Mouse (Mus musculus): ENCODE data around the gene Slc18b1. TPM values are rescaled to one million over a fixed set of nuclear protein-coding genes. Genes with fewer than 3 reads are reported as not detected.
A peak's percentile ranks its signal among the peaks of the same experiment; 100 is the strongest.
"Not testable (repeated sequence)": the region's sequence is repeated elsewhere in the genome, so short reads cannot be mapped to it uniquely, and the experiment has no call there.

Slc18b1 gene
- polyA plus RNA-seq (2016; fragmentation: Nextera tagmentation; extraction: Ambion mirVana): 13.4 and 15.2 TPM in 2 replicates

DNA sequence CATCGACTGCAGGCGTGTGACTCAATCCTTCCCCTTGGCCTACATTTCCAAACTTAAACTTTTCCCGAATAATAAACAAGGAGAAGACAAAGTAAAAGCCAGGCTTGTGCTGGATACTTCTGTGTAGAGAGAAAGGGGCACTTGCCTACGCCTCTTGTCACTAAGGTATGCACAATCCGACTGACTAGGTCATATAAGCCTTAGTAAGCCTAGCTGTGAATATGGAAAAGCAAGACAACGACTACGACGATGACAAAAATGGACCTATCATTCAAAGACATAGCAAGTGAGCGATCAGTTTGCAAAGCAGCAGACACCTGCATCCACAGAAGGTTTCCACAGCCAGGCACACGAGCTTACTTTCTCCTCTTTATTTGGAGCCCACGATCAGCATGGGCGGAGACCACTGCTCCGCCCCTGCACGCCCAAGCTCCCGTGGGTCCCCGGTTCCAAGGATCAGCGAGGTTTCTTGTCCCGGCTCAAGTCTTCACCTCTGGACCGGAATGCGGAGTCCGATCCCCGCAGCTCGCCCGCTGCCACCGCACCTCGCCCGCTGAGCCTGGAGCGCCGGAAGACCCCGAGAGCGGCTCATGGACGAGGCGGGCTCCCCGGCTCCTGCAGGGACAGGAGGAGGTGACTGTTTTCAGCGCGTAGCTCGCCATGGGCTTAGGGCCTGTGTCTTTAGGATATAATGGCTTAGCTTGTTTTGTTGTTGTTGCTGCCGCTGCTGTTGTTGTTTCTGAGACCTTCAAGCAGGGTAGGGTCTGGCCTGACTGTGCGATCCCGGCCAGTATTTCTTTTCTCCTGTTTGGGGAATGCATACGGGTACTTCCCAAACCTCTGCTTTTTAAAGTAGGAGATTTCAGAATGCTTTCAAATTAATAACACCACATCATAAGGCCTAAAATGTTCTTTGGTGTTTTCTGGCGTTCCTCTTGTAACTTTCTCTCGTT is at the start of gene Slc18b1:
Gene Slc18b1 (plus strand): TSS at position 436 of the 953 bp plus-strand sequence.
- peak within 1 kb of the TSS; percentile 68 for H3K4me3 ChIP-seq (replicated peaks)
- peak within 1 kb of the TSS; percentile 73; the same call in 1 of the 2 replicates for H3K27ac ChIP-seq
- H3K27me3 ChIP-seq: no peaks in the 10 kb centered on the region
- no peaks in the 10 kb centered on the region for H3K9me3 ChIP-seq
- peaks cover 17% of the 10 kb centered on the region for H3K4me1 ChIP-seq (replicated peaks)
- WGBS: 6% methylated on average over 43 of the region's 43 CpGs
- peak within 1 kb of the TSS; percentile 69 for H3K4me2 ChIP-seq
- peak within 1 kb of the TSS; percentile 79 for H3K9ac ChIP-seq (replicated peaks)
- ATAC-seq (ENCODE audit: insufficient number of reproducible peaks, insufficient read depth, low FRiP score, low TSS enrichment, low read depth): peak; percentile 34; the same call in 1 of the 2 replicates
- peaks cover 20% of the 10 kb centered on the region for H3K36me3 ChIP-seq

DNA sequence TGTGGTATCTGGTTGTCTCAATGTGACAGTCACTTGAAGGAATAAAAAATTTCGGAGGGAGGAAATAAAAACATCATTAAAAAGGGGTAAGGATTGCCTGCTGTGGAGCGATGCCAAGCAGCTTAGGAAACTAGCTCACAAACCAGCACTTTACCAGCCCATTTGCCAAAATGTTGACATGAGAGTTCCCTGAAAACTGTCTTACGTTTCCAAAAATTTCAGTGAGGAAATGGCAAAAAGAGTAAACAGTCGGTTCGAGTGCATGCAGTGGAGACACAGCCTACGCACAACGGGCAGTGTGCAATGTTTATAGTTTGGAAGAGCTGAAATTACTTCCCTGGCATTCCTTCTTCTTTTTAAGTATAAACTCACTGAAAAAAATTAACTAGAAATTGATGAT is 42.6 kb upstream of the Slc18b1 start:
- Histone ChIP-seq H3K4me1 (replicated peaks) (peaks cover 15% of the 10 kb centered on the region; the same call in 1 of the 2 replicates), H3K27ac (no peak overlapping the region), H3K9me3 (no peaks in the 10 kb centered on the region), H3K36me3 (no peaks in the 10 kb centered on the region), H3K9ac (replicated peaks) (no peak overlapping the region), H3K4me3 (replicated peaks) (no peak overlapping the region), H3K4me2 (no peak overlapping the region), H3K27me3 (no peaks in the 10 kb centered on the region)
- WGBS: 48% methylated on average over 7 of the region's 7 CpGs
- no peak for ATAC-seq (ENCODE audit: insufficient number of reproducible peaks, insufficient read depth, low FRiP score, low TSS enrichment, low read depth)

DNA sequence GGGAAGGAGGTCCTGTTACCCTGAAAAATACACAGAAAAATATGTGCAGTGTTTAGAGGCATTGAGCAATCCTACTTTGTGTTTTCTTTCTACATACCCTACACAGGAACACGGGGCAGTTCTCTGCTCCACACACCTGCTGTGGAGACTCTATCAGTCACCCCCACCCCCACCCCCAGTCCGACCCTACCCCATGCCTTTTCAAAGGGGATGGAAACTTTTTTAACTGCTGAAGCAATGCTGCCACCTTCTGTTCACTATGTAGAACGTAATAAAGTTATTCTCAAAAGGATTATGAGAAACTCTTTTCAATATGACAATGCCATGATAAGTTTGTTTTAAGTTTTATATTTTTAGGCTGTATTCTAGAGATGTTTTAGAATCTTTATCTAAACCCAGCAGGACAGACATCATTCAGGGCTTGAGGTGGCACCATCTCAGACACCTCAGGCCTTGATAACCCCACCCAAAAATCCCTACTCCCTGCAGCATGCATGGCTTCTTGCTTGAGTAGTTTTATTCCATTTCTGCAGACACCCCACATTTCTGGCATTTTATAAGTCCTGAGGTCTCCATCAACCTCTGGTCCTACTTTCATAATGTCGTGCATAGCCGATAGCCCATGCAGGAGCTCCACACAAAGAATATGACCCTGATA is 19.4 kb upstream of the Slc18b1 start:
- Histone ChIP-seq H3K4me3 (replicated peaks) (no peak overlapping the region), H3K4me2 (no peak overlapping the region), H3K4me1 (replicated peaks) (no peaks in the 10 kb centered on the region; the same call in 1 of the 2 replicates), H3K27ac (no peak overlapping the region), H3K9me3 (no peaks in the 10 kb centered on the region), H3K36me3 (peaks cover 15% of the 10 kb centered on the region; the same call in 1 of the 2 replicates), H3K27me3 (no peaks in the 10 kb centered on the region), H3K9ac (replicated peaks) (no peak overlapping the region)
- peak; percentile 73; the same call in 1 of the 2 replicates for ATAC-seq (ENCODE audit: insufficient number of reproducible peaks, insufficient read depth, low FRiP score, low TSS enrichment, low read depth)
- 31% methylated on average over 5 of the region's 5 CpGs for WGBS

GRCm38 (mm10) chr10:23780539-23781275 is 16.1 kb upstream of the Slc18b1 start:
- H3K4me3 ChIP-seq (replicated peaks): no peak overlapping the region
- 87% methylated on average over 6 of the region's 6 CpGs for WGBS
- H3K9ac ChIP-seq (replicated peaks): no peak overlapping the region
- ATAC-seq (ENCODE audit: insufficient number of reproducible peaks, insufficient read depth, low FRiP score, low TSS enrichment, low read depth): no peak
- H3K4me1 ChIP-seq (replicated peaks): peaks cover 11% of the 10 kb centered on the region
- no peak overlapping the region for H3K27ac ChIP-seq
- no peaks in the 10 kb centered on the region for H3K27me3 ChIP-seq
- no peaks in the 10 kb centered on the region for H3K9me3 ChIP-seq
- no peak overlapping the region for H3K4me2 ChIP-seq
- H3K36me3 ChIP-seq: peaks cover 45% of the 10 kb centered on the region

DNA sequence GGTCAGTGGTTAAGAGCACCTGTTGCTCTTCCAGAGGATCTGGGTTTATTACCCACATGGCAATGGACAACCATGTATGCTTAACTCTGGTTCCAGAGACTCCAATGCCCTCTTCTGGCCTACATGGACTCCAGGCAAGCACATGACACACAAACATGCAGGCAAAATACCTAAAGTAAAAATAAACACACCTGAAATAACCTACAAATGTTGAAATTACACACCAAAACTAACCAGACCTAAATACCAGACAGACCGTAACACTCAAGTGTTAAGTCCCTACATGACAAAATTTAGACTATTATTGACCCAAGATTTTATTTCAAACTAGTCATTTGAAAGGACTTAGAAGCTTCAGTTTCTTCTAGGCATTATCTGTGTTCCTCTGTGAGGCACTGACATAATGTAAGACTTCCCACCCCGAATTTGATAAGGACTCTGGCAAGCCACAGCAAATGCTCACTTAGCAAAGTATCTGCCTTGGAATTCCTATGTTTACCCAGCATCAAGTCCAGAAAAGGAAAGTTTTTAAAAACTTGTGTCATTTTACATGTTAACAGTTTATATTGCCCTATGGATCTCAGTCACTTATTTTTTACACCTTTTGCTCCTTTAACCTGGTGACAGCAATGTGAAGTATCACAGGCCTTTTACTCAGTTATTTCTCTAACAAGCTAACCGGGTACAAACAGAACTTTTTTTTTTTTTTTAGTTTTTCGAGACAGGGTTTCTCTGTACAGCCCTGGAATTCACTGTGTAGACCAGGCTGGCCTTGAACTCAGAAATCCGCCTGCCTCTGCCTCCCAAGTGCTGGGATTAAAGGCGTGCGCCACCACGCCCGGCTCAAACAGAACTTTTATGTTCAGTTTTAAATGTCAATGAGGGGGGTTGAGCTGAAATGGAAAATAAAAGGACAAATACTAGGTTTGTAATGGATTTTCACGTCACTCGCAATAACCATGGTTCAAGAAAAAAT is 14.7 kb upstream of the Slc18b1 start:
- Histone ChIP-seq H3K9me3 (no peaks in the 10 kb centered on the region), H3K4me1 (replicated peaks) (peaks cover 18% of the 10 kb centered on the region), H3K4me2 (no peak overlapping the region), H3K4me3 (replicated peaks) (no peak overlapping the region), H3K9ac (replicated peaks) (no peak overlapping the region), H3K36me3 (peaks cover 48% of the 10 kb centered on the region), H3K27me3 (no peaks in the 10 kb centered on the region), H3K27ac (no peak overlapping the region)
- 80% methylated on average over 11 of the region's 11 CpGs for WGBS
- no peak for ATAC-seq (ENCODE audit: insufficient number of reproducible peaks, insufficient read depth, low FRiP score, low TSS enrichment, low read depth)

DNA sequence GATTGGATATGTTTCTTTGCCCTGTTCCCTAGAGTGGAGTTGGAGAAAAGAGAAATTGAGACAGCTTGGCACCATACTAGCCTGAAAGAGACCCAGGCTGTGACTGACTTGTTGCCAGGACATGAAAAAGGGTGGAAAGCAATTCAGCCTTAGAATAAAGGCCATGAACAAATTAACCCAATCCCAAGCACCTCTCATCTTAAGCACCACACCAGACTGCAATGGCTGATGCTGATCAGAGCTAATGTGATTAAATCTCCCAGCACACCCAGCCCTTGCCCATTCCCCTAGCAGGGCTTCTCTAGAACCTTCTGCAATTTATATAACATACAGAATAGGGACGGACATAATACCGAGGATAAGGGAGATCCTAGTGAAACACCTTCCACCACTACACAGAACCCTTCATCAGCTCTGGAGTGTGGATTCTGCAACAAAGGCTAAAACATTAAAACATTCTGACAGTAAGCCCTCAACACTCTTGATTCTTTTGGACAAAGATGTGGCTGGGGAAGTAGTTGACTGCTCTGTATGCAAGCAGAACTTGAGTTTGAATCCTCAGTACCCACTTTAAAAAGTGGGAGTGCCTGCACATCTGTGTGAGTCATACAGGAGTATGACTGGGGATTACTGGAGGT is 13.8 kb upstream of the Slc18b1 start:
- peaks cover 19% of the 10 kb centered on the region for H3K4me1 ChIP-seq (replicated peaks)
- H3K9ac ChIP-seq (replicated peaks): no peak overlapping the region
- no peak overlapping the region for H3K27ac ChIP-seq
- WGBS: 37% methylated on average over 2 of the region's 2 CpGs
- ATAC-seq (ENCODE audit: insufficient number of reproducible peaks, insufficient read depth, low FRiP score, low TSS enrichment, low read depth): no peak
- peaks cover 48% of the 10 kb centered on the region for H3K36me3 ChIP-seq
- no peak overlapping the region for H3K4me3 ChIP-seq (replicated peaks)
- no peaks in the 10 kb centered on the region for H3K27me3 ChIP-seq
- no peaks in the 10 kb centered on the region for H3K9me3 ChIP-seq
- H3K4me2 ChIP-seq: no peak overlapping the region

GRCm38 (mm10) chr10:23783493-23783884 is 13.3 kb upstream of the Slc18b1 start:
- no peaks in the 10 kb centered on the region for H3K9me3 ChIP-seq
- no peak overlapping the region for H3K9ac ChIP-seq (replicated peaks)
- WGBS: 20% methylated on average over 2 of the region's 2 CpGs
- H3K27ac ChIP-seq: no peak overlapping the region
- H3K4me2 ChIP-seq: no peak overlapping the region
- no peak for ATAC-seq (ENCODE audit: insufficient number of reproducible peaks, insufficient read depth, low FRiP score, low TSS enrichment, low read depth)
- H3K36me3 ChIP-seq: peaks cover 48% of the 10 kb centered on the region
- no peaks in the 10 kb centered on the region for H3K27me3 ChIP-seq
- peaks cover 24% of the 10 kb centered on the region for H3K4me1 ChIP-seq (replicated peaks)
- no peak overlapping the region for H3K4me3 ChIP-seq (replicated peaks)

- no peak overlapping the region for H3K4me3 ChIP-seq (replicated peaks)
- H3K36me3 ChIP-seq: peaks cover 48% of the 10 kb centered on the region
- no peaks in the 10 kb centered on the region for H3K27me3 ChIP-seq
- no peaks in the 10 kb centered on the region for H3K9me3 ChIP-seq
- 0 out of 2 replicates have a peak overlapping the region, but pooled peaks have one; percentile 17 for H3K27ac ChIP-seq
- H3K9ac ChIP-seq (replicated peaks): peak overlapping the region; percentile 23; the same call in 1 of the 2 replicates
- H3K4me1 ChIP-seq (replicated peaks): peaks cover 26% of the 10 kb centered on the region
- no peak overlapping the region for H3K4me2 ChIP-seq
- 46% methylated on average over 2 of the region's 2 CpGs for WGBS
- ATAC-seq (ENCODE audit: insufficient number of reproducible peaks, insufficient read depth, low FRiP score, low TSS enrichment, low read depth): no peak
These were observed 12.7 kb upstream of the Slc18b1 start for GRCm38 (mm10) chr10:23784121-23784520.

- peak overlapping the region; percentile 89 for H3K9ac ChIP-seq (replicated peaks)
- 40% methylated on average over 7 of the region's 7 CpGs for WGBS
- H3K27ac ChIP-seq: not testable (repeated sequence)
These were observed 11.2 kb upstream of the Slc18b1 start for GRCm38 (mm10) chr10:23785599-23785998.

More at GRCm38 (mm10) chr10:23785599-23785998, 11.2 kb upstream of the Slc18b1 start:
- H3K4me3 ChIP-seq (replicated peaks): peak overlapping the region; percentile 76
- not testable (repeated sequence) for H3K9me3 ChIP-seq; ATAC-seq (ENCODE audit: insufficient number of reproducible peaks, insufficient read depth, low FRiP score, low TSS enrichment, low read depth); H3K27me3 ChIP-seq
- H3K4me1 ChIP-seq (replicated peaks): peaks cover 26% of the 10 kb centered on the region
- peak overlapping the region; percentile 96 for H3K4me2 ChIP-seq
- peaks cover 43% of the 10 kb centered on the region for H3K36me3 ChIP-seq

Measured in limb, embryonic 12.5 days (tissue).